Mouse (Mus musculus) gastrocnemius, postnatal 14 days (tissue): ENCODE measurements around the gene Cyp2s1. TPM values are rescaled to one million over a fixed set of nuclear protein-coding genes. Genes with fewer than 3 reads are reported as not detected.

Experiments used
- DNase-seq: peaks from one replicate; pipeline ENCODE4 v3.0.0; 2021; ENCODE audit warnings: mixed read lengths
- intact Hi-C: fragments of 180-260 bp; cut with DNase I; formaldehyde crosslinking; loops from one replicate; pipeline ENCODE4 v1.15.1; 2025; ENCODE audit warnings: low total_unique reads
- total RNA-seq, 2 experiments: library from RNA; stranded (reverse); gene quantifications; 2 replicates each; pipeline ENCODE4 v1.2.3; 2021

Cyp2s1 gene
- total RNA-seq, 2 experiments from 2014 or later = 0.16 to 0.43 TPM

GRCm38 (mm10) chr7:25784808-25785207 lies 31.9 kb downstream of the Cyp2s1 start:
- DNase-seq = no peak
- intact Hi-C loops = no loop called here

- intact Hi-C loops = no loop called here
- DNase-seq = no peak
Measured at GRCm38 (mm10) chr7:25783746-25784145, 33.0 kb downstream of the Cyp2s1 start.

GRCm38 (mm10) chr7:25782744-25783143 lies 34.0 kb downstream of the Cyp2s1 start:
- no peak for DNase-seq
- intact Hi-C loops = no loop called here

GRCm38 (mm10) chr7:25781937-25782610 lies 34.6 kb downstream of the Cyp2s1 start:
- no peak for DNase-seq
- intact Hi-C loops = no loop called here

- DNase-seq = peak; percentile 51
Measured at GRCm38 (mm10) chr7:25781321-25781936, 35.3 kb downstream of the Cyp2s1 start.

GRCm38 (mm10) chr7:25780753-25781152 lies 36.0 kb downstream of the Cyp2s1 start:
- intact Hi-C loops = no loop called here
- no peak for DNase-seq

More at GRCm38 (mm10) chr7:25781321-25781936, 35.3 kb downstream of the Cyp2s1 start:
- intact Hi-C loops = no loop called here

GRCm38 (mm10) chr7:25780021-25780420 lies 36.7 kb downstream of the Cyp2s1 start:
- intact Hi-C loops = no loop called here
- no peak for DNase-seq

GRCm38 (mm10) chr7:25768229-25768628 lies 48.5 kb downstream of the Cyp2s1 start:
- no peak for DNase-seq
- intact Hi-C loops = no loop called here

- intact Hi-C loops = no loop called here
- no peak for DNase-seq
Measured at GRCm38 (mm10) chr7:25766108-25766507, 50.6 kb downstream of the Cyp2s1 start.

- DNase-seq = no peak
- intact Hi-C loops = no loop called here
Measured at GRCm38 (mm10) chr7:25764221-25764620, 52.5 kb downstream of the Cyp2s1 start.

- intact Hi-C loops = no loop called here
- no peak for DNase-seq
Measured at GRCm38 (mm10) chr7:25763678-25764077, 53.0 kb downstream of the Cyp2s1 start.

- DNase-seq = no peak
- intact Hi-C loops = no loop called here
Measured at GRCm38 (mm10) chr7:25761354-25761753, 55.4 kb downstream of the Cyp2s1 start.

GRCm38 (mm10) chr7:25756011-25756410 lies 60.7 kb downstream of the Cyp2s1 start:
- DNase-seq = peak; percentile 93
- intact Hi-C loops = loop anchor here (2.0 kb wide), 1 partner anchor 49 kb away; no protein-coding TSS in a partner anchor

GRCm38 (mm10) chr7:25755468-25755833 lies 61.3 kb downstream of the Cyp2s1 start:
- intact Hi-C loops = no loop called here
- DNase-seq = peak; percentile 53

GRCm38 (mm10) chr7:25754738-25755467 lies 61.8 kb downstream of the Cyp2s1 start, which contains the start of gene Hnrnpul1:
Hnrnpul1 (minus strand) TSS chr7:25754757.
- DNase-seq = peak; percentile 98
- intact Hi-C loops = no loop called here

GRCm38 (mm10) chr7:25754439-25754737 lies 62.3 kb downstream of the Cyp2s1 start:
- intact Hi-C loops = no loop called here
- no peak for DNase-seq

- DNase-seq = peak; percentile 58
- intact Hi-C loops = no loop called here
Measured at GRCm38 (mm10) chr7:25753643-25754438, 62.9 kb downstream of the Cyp2s1 start.

- intact Hi-C loops = no loop called here
Measured at GRCm38 (mm10) chr7:25753076-25753475, 63.6 kb downstream of the Cyp2s1 start.

More at GRCm38 (mm10) chr7:25753076-25753475, 63.6 kb downstream of the Cyp2s1 start:
- no peak for DNase-seq
